Mouse (Mus musculus) cortical plate, adult 2 months (tissue): ENCODE data around the gene Tnn. TPM values are rescaled to one million over a fixed set of nuclear protein-coding genes. Genes with fewer than 3 reads are reported as not detected.

Source experiments
- H3K27ac ChIP-seq: fragments of 200-500 bp; 2 replicates; pipeline ENCODE4 v1.5.1; 2012; ENCODE audit warnings: low read length, control low read depth, inconsistent platforms; ENCODE audit not compliant: insufficient read depth
- H3K4me1 ChIP-seq: fragments of 200-500 bp; 2 replicates; pipeline ENCODE4 v1.6.1; 2011; ENCODE audit warnings: low read length; ENCODE audit not compliant: control insufficient read depth, insufficient read depth
- H3K4me3 ChIP-seq: fragments of 200-500 bp; 2 replicates; pipeline ENCODE4 v1.5.1; 2011; ENCODE audit warnings: mild to moderate bottlenecking, low read length, control low read depth; ENCODE audit not compliant: insufficient read depth
- CTCF ChIP-seq: fragments of 200-500 bp; IDR thresholded peaks from 2 replicates; pipeline ENCODE4 v1.5.1; 2011; ENCODE audit warnings: mild to moderate bottlenecking, control low read depth, low read length; ENCODE audit not compliant: insufficient read depth; ENCODE audit errors: extremely low read depth
- POLR2A ChIP-seq: fragments of 200-500 bp; IDR thresholded peaks from 2 replicates; pipeline ENCODE4 v1.6.1; 2011; ENCODE audit warnings: mild to moderate bottlenecking, low read length, control low read depth; ENCODE audit not compliant: insufficient read depth; ENCODE audit errors: extremely low read depth
- polyA plus RNA-seq: library from polyadenylated mRNA; depleted of rRNA; stranded (reverse); fragments of >200 nt; gene quantifications from 2 replicates; pipeline ENCODE4 v1.2.3, GENCODE M21; 2012

The Tnn gene
- polyA plus RNA-seq, 1 experiment = 0.06 TPM

DNA sequence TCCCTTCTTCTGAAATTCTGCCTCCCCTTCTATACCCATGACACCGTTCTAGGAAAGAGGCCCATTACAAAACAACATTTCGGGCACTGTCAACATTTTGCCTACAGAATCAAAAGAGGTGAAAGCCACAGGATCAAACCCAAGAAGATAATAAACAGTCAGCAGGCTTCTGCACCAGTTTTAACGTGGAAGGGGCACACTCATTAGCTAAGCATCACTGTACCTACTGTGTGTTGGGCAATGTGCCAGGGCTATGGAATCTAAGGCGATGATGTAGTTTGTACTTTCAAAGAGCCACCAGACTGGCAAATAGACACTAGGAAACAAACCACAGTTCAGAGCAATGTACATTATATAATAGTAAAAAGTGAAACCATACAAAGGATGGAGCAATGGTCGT lies 107.4 kb downstream of the Tnn start:
- Histone ChIP-seq H3K4me1 (no peaks in the 10 kb centered on the region; the same call in 1 of the 2 replicates), H3K4me3 (no peak overlapping the region), H3K27ac (no peak overlapping the region)
- no peak for TF ChIP-seq POLR2A
- no peak for TF ChIP-seq CTCF

- Histone ChIP-seq H3K27ac (no peak overlapping the region), H3K4me3 (peak overlapping the region; percentile 30; the same call in 1 of the 2 replicates), H3K4me1 (no peaks in the 10 kb centered on the region)
- TF ChIP-seq POLR2A = no peak
- no peak for TF ChIP-seq CTCF
These were observed 108.2 kb downstream of the Tnn start for GRCm38 (mm10) chr1:160045056-160045715.

DNA sequence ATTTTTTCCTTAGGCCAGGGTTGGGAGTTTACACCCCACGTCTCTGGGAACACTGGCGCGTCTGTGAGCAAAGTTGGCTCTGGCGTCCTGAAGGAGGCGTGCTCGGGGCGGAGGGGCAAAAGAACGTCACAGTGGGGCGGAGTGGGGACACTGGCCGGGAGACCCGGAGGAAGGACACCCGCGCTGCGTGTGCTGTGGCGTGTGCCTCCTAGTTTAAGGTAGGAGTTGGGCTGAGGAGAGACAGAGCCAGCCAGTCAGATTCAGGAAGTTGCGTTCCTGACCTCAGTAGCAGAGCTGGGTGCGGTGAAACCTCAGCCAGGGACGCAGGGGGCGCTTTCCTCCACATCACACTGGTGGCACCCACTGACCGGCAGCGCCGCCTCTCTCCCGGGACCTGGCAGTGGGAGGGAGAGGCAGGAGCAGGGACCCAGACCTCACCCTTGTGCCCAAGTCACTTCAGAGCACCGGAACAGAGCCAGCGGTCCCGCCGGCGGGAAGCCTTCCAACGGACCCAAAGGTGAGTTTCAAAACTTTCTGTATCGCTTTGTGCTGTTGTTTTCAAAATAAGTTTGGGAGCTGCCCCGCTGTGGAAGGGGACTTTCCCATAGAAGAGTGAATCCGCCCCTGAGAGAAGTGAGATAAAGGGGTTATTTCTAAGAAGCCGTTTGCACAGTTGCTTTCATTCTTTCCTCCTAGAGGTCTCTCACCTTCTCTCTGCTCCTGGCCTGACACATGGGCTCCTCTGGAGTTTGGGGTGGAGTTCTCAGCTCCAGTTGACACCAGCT lies 109.0 kb downstream of the Tnn start, which contains the start of gene 4930523C07Rik:
4930523C07Rik (plus strand) TSS at position 146 of the 785 bp plus-strand sequence.
- no peak for TF ChIP-seq CTCF
- TF ChIP-seq POLR2A = no peak
- Histone ChIP-seq H3K4me3 (peak within 1 kb of the TSS; percentile 30), H3K27ac (no peak within 1 kb of the TSS)

GRCm38 (mm10) chr1:160043271-160043975 lies 110.0 kb downstream of the Tnn start:
- no peaks in the 10 kb centered on the region for H3K4me1 ChIP-seq
- no peak overlapping the region for H3K27ac ChIP-seq
- TF ChIP-seq CTCF (no peak), POLR2A (no peak)
- no peak overlapping the region; the same call in 1 of the 2 replicates for H3K4me3 ChIP-seq

More for the DNA sequence above, 109.0 kb downstream of the Tnn start, which contains the start of gene 4930523C07Rik:
- H3K4me1 ChIP-seq = no peaks in the 10 kb centered on the region

DNA sequence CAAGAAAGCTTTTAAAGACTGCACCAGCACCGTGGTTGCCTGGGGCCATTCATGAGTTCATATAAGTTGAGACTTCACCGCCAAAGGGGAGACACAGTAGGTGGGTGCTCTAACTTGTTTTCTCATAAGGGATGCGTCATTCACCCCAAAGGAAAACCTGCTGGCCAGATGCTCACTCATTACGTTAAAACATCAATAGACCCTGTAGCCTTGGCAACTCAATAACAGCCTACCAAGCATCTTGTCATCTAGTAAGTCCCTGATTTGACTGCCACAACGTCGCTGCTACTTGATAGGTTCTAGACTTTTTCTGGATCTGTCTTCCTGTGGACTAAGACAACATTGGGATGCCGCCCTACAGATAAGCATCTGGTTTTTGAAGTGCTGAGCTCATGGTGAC lies 111.0 kb downstream of the Tnn start:
- Histone ChIP-seq H3K4me1 (0 out of 2 replicates have a peak, but pooled peaks cover 2% of the 10 kb centered on the region), H3K27ac (no peak overlapping the region), H3K4me3 (no peak overlapping the region)
- no peak for TF ChIP-seq POLR2A
- no peak for TF ChIP-seq CTCF

GRCm38 (mm10) chr1:160041264-160041775 lies 112.1 kb downstream of the Tnn start:
- no peak overlapping the region for H3K4me3 ChIP-seq
- 0 out of 2 replicates have a peak, but pooled peaks cover 2% of the 10 kb centered on the region for H3K4me1 ChIP-seq
- no peak overlapping the region for H3K27ac ChIP-seq
- TF ChIP-seq POLR2A = no peak
- no peak for TF ChIP-seq CTCF

DNA sequence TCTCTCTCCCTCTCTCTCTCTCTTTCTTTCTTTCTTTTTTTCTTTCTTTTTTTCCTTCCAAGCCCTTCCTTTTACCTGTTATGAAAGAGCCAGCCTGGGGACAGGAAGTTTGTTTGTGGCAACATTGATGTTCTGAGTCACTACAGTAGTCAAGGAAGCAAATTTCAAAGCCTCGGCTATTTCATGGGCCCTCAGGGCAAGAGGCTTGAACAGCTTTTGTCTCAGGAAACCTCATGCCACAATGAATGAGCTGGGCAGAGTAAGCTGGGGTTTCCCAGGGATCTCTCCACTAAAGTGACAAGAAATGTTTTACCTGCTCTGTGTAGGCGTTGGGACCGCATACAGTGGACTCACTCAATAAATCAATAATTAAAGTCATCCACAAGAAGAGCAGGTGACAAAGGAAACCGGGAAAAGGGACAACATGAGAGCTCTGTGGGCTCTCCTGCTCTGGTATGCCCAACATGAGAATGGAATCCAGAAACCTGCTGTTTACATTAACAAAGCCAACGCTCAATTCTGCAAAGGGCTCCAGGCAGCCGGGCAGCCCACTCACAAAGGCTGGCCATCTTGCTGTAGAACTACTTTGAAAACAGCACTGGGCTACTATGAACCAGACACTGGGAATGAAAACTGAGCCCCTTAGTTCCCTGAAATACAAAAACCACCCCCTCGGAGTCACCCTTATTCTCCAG lies 113.3 kb downstream of the Tnn start:
- no peak overlapping the region for H3K4me3 ChIP-seq
- H3K4me1 ChIP-seq = 0 out of 2 replicates have a peak, but pooled peaks cover 2% of the 10 kb centered on the region
- no peak overlapping the region for H3K27ac ChIP-seq
- TF ChIP-seq POLR2A = no peak

DNA sequence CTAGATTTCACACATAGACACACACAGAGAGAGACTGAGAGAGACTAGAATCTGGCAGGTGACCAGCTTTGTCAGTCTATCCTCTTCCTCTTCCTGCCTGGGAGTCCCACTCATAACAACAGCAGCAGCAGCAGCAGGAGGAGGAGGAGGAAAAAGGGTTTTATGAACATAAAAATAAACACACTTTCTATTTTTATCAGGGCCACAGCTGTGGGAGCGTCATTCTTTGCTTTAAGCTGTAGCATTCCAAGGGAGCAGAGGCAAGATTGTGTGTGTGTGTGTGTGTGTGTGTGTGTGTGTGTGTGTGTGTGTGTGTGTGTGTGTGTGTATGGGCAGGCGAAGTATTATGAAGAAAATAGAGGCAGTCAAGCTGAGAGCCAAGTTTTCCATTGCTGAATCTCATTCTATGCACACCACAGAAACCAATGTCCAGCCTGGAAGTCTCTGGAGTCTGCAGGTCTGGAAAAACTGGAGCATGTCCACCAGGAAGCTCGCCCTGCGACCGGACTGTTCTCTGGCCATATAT lies 116.3 kb downstream of the Tnn start:
- TF ChIP-seq CTCF (no peak), POLR2A (no peak)
- peak overlapping the region; percentile 58; the same call in 1 of the 2 replicates for H3K27ac ChIP-seq
- H3K4me1 ChIP-seq = 0 out of 2 replicates have a peak, but pooled peaks cover 2% of the 10 kb centered on the region
- H3K4me3 ChIP-seq = no peak overlapping the region
